Mouse (Mus musculus) myocyte (in vitro differentiated cells): ENCODE results near the gene Blnk.

Source experiments
- CEBPB ChIP-seq: IDR thresholded peaks from 2 replicates; pipeline ENCODE4 v1.6.1; 2011; ENCODE audit warnings: mild to moderate bottlenecking, moderate library complexity; ENCODE audit not compliant: poor library complexity, insufficient read depth, severe bottlenecking
- E2F4 ChIP-seq: IDR thresholded peaks from one replicate; pipeline ENCODE4 v1.6.1; 2011; ENCODE audit warnings: mild to moderate bottlenecking, control low read depth, moderate library complexity; ENCODE audit not compliant: insufficient read depth
- MAX ChIP-seq: IDR thresholded peaks from one replicate; pipeline ENCODE4 v1.6.1; 2011; ENCODE audit warnings: low read depth, mild to moderate bottlenecking, control low read depth
- POLR2A ChIP-seq: IDR thresholded peaks from one replicate; pipeline ENCODE4 v1.6.1; 2011; ENCODE audit warnings: low read depth, mild to moderate bottlenecking, control low read depth, moderate library complexity; ENCODE audit not compliant: insufficient read length
- POLR2AphosphoS2 ChIP-seq: IDR thresholded peaks from one replicate; pipeline ENCODE4 v1.6.1; 2011; ENCODE audit warnings: low read depth, control low read depth; ENCODE audit not compliant: insufficient read length
- SRF ChIP-seq: IDR thresholded peaks from one replicate; pipeline ENCODE4 v1.6.1; 2011; ENCODE audit warnings: low read depth; ENCODE audit not compliant: control insufficient read depth, insufficient read length
- TCF12 ChIP-seq: IDR thresholded peaks from one replicate; pipeline ENCODE4 v1.6.1; 2011; ENCODE audit warnings: mild to moderate bottlenecking, control low read depth; ENCODE audit not compliant: poor library complexity, insufficient read depth, severe bottlenecking
- TCF3 ChIP-seq: IDR thresholded peaks from one replicate; pipeline ENCODE4 v1.6.1; 2011; ENCODE audit warnings: low read depth, control low read depth; ENCODE audit not compliant: insufficient read length
- USF1 ChIP-seq: IDR thresholded peaks from one replicate; pipeline ENCODE4 v1.6.1; 2011; ENCODE audit warnings: low read depth, mild to moderate bottlenecking, control low read depth, moderate library complexity

DNA sequence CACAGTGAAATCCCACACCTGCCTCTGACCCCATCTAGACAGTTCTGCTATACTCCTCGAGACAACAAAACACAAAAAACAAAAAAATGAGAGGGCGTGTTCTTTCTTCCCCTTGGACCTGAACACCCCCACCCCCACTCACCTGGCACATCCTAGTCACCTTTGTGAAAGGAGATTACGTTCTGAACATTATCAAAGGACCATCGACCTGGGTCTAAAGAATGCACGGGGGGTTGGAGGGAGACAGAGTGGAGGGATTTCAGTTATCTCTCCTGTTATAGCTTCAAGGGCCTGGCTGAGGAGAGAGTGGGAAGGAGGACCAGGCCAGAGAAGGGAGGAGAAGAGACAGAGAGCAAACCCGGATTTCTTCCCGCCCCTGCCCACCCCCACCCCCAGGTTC is 576 bp upstream of the Blnk start:
- TF ChIP-seq POLR2A: no peak
- TF ChIP-seq SRF: no peak
- TF ChIP-seq E2F4: no peak
- no peak for TF ChIP-seq POLR2AphosphoS2
- no peak for TF ChIP-seq USF1
- TF ChIP-seq MAX: no peak
- no peak for TF ChIP-seq TCF12
- no peak for TF ChIP-seq TCF3
- no peak for TF ChIP-seq CEBPB
